Mouse (Mus musculus) hindbrain, embryonic 13.5 days (tissue): Measurements from ENCODE around the gene Hist1h3c. TPM values are rescaled to one million over a fixed set of nuclear protein-coding genes. Genes with fewer than 3 reads are reported as not detected.
"Not testable (repeated sequence)": the region's sequence is repeated elsewhere in the genome, so short reads cannot be mapped to it uniquely, and the experiment has no call there.

Experiments used
- ATAC-seq: fragments of 200-750 bp; cut with Nextera tagmentation; 2 replicates; pipeline ENCODE4 v1.8.0; 2017; ENCODE audit warnings: moderate TSS enrichment; ENCODE audit not compliant: low FRiP score
- H3K27ac ChIP-seq: fragments of 300-500 bp; sonication (generic); 2 replicates; pipeline ENCODE4 v1.5.1; 2015; ENCODE audit warnings: inconsistent platforms, mild to moderate bottlenecking, moderate library complexity
- H3K27me3 ChIP-seq: fragments of 300-500 bp; sonication (generic); 2 replicates; pipeline ENCODE4 v1.6.1; 2015; ENCODE audit warnings: mild to moderate bottlenecking, inconsistent platforms
- H3K36me3 ChIP-seq: fragments of 300-500 bp; sonication (generic); 2 replicates; pipeline ENCODE4 v1.6.1; 2015; ENCODE audit warnings: mild to moderate bottlenecking, inconsistent platforms
- H3K4me1 ChIP-seq: fragments of 300-500 bp; sonication (generic); replicated peaks from 2 replicates; pipeline ENCODE4 v1.6.1; 2015; ENCODE audit warnings: inconsistent platforms
- H3K4me2 ChIP-seq: fragments of 300-500 bp; sonication (generic); 2 replicates; pipeline ENCODE4 v1.6.1; 2015; ENCODE audit warnings: inconsistent platforms, mild to moderate bottlenecking, moderate library complexity
- H3K4me3 ChIP-seq: fragments of 300-500 bp; sonication (generic); 2 replicates; pipeline ENCODE4 v1.5.1; 2015; ENCODE audit warnings: mild to moderate bottlenecking, inconsistent platforms
- H3K9ac ChIP-seq: fragments of 300-500 bp; sonication (generic); 2 replicates; pipeline ENCODE4 v1.6.1; 2015; ENCODE audit warnings: mild to moderate bottlenecking, inconsistent platforms
- H3K9me3 ChIP-seq: fragments of 300-500 bp; sonication (generic); 2 replicates; pipeline ENCODE4 v1.6.1; 2016; ENCODE audit warnings: inconsistent platforms
- WGBS: fragments of 180-500 bp; shearing (Covaris S2); methylation state at CpG from one replicate; pipeline ENCODE4 v1.1.7; 2015; 5-methylcytosine and 5-hydroxymethylcytosine counted together
- polyA plus RNA-seq: library from polyadenylated mRNA; unstranded; fragments of >200 nt; fragmentation: Nextera tagmentation; extraction: Ambion mirVana; gene quantifications from 2 replicates; pipeline ENCODE4 v1.2.1, GENCODE M21; 2015

Gene Hist1h3c
- 1.3 and 1.9 TPM in 2 replicates for polyA plus RNA-seq

GRCm38 (mm10) chr13:23745381-23746161, at the start of gene Hist1h3c:
Gene Hist1h3c, minus strand, starts transcription at chr13:23745602.
- H3K9ac ChIP-seq = peak within 1 kb of the TSS; percentile 58; the same call in 1 of the 2 replicates
- peak within 1 kb of the TSS; percentile 65 for H3K4me2 ChIP-seq
- no peaks in the 10 kb centered on the region for H3K9me3 ChIP-seq
- ATAC-seq = peak; percentile 74
- no peaks in the 10 kb centered on the region for H3K36me3 ChIP-seq
- H3K4me3 ChIP-seq = peak within 1 kb of the TSS; percentile 42
- no peaks in the 10 kb centered on the region for H3K27me3 ChIP-seq
- peaks cover 13% of the 10 kb centered on the region for H3K4me1 ChIP-seq
- peak within 1 kb of the TSS; percentile 95 for H3K27ac ChIP-seq
- WGBS = under 1% methylated on average over 24 of the region's 28 CpGs

DNA sequence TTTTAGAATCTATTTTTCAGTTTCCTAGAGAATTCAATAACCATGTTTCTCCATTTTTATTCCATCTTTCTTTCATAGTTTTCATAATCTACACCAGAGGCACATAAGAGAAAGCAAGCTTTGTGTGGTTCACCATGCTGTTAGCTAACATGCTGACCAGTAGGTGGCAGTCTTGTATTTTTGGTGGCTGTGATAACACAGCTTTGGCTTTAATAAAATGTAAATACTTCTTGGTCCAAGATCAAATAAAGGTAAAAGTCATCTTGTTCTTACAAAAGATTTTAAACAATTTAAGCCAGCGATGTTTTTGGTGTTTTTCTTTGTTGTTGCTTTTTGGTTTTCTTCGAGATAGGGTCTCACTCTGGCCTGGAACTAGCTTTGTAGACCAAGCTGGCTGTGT, 47.1 kb upstream of the Hist1h3c start:
- H3K4me1 ChIP-seq = no peaks in the 10 kb centered on the region
- H3K9me3 ChIP-seq = no peaks in the 10 kb centered on the region
- no peak overlapping the region for H3K4me3 ChIP-seq
- H3K9ac ChIP-seq = no peak overlapping the region
- no peaks in the 10 kb centered on the region for H3K36me3 ChIP-seq
- H3K4me2 ChIP-seq = no peak overlapping the region
- no peak for ATAC-seq
- no peak overlapping the region for H3K27ac ChIP-seq
- 54% methylated on average over 2 of the region's 2 CpGs for WGBS
- H3K27me3 ChIP-seq = no peaks in the 10 kb centered on the region

- no peak overlapping the region for H3K9ac ChIP-seq
- H3K9me3 ChIP-seq = no peaks in the 10 kb centered on the region
- no peak overlapping the region for H3K4me2 ChIP-seq
- no peak overlapping the region for H3K27ac ChIP-seq
- no peak overlapping the region for H3K4me3 ChIP-seq
- ATAC-seq = no peak
- WGBS = 90% methylated on average over 4 of the region's 4 CpGs
- H3K4me1 ChIP-seq = no peaks in the 10 kb centered on the region
- no peaks in the 10 kb centered on the region for H3K27me3 ChIP-seq
- no peaks in the 10 kb centered on the region for H3K36me3 ChIP-seq
These were observed 33.6 kb upstream of the Hist1h3c start for GRCm38 (mm10) chr13:23779025-23779424.

GRCm38 (mm10) chr13:23778339-23778738, 32.9 kb upstream of the Hist1h3c start:
- Histone ChIP-seq H3K4me1 (no peaks in the 10 kb centered on the region), H3K4me2 (no peak overlapping the region), H3K27ac (no peak overlapping the region), H3K9me3 (no peaks in the 10 kb centered on the region), H3K9ac (no peak overlapping the region), H3K4me3 (no peak overlapping the region), H3K36me3 (no peaks in the 10 kb centered on the region), H3K27me3 (no peaks in the 10 kb centered on the region)
- ATAC-seq = no peak
- WGBS = 98% methylated on average over 7 of the region's 7 CpGs

DNA sequence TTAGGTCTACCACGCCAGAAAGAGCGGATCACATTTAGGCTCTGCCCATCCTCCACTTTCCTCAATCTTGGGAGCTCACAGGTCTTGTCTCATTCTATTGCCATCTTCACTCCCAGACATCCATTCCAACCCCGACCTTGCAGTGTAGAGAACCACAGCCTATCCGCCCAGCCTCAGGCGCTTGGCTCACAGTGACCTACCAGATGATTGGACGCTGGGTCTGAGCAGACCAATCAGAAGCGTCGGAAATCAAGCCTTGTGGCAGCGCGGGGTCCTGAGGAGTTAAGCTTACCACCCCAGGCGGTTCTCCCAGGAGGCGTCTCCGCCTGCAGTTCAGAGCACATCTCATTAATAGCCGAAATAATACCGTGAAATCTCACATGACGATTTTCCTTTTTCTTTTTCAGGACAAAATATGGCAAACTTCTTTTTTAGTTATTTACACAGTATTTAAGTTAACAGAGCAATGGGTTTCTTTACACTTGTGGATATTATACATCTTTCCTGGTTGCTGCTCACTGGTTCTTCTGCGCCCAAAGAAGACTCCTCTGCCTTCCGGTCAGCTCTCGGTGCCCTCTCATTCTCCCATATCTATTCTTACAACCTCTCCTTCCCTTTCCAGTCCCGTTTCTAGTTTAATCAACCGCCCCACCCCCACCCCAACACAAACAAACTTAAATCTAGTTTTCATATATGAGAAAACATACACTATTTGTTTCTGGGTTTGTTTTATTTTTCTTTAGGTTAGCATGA, 27.3 kb upstream of the Hist1h3c start:
- Histone ChIP-seq H3K36me3 (no peaks in the 10 kb centered on the region), H3K9me3 (no peaks in the 10 kb centered on the region), H3K9ac (no peak overlapping the region), H3K4me1 (peaks cover 3% of the 10 kb centered on the region; the same call in 1 of the 2 replicates), H3K4me3 (peak overlapping the region; percentile 8; the same call in 1 of the 2 replicates), H3K27ac (no peak overlapping the region), H3K4me2 (peak overlapping the region; percentile 43), H3K27me3 (no peaks in the 10 kb centered on the region)
- ATAC-seq = peak; percentile 87; the same call in 1 of the 2 replicates
- 26% methylated on average over 21 of the region's 21 CpGs for WGBS

- not testable (repeated sequence) for H3K4me3 ChIP-seq, H3K27ac ChIP-seq
- WGBS = 93% methylated on average over 2 of the region's 2 CpGs
These were observed 24.2 kb upstream of the Hist1h3c start, which contains the start of gene Trim38 for GRCm38 (mm10) chr13:23769613-23770012. Gene Trim38, plus strand, starts transcription at chr13:23769913.

GRCm38 (mm10) chr13:23768834-23769397, 23.5 kb upstream of the Hist1h3c start:
- H3K27me3 ChIP-seq = no peaks in the 10 kb centered on the region
- H3K36me3 ChIP-seq = no peaks in the 10 kb centered on the region
- 57% methylated on average over 5 of the region's 5 CpGs for WGBS
- H3K9ac ChIP-seq = no peak overlapping the region
- H3K27ac ChIP-seq = no peak overlapping the region
- H3K9me3 ChIP-seq = no peaks in the 10 kb centered on the region
- peaks cover 10% of the 10 kb centered on the region for H3K4me1 ChIP-seq
- ATAC-seq = no peak
- no peak overlapping the region for H3K4me2 ChIP-seq
- H3K4me3 ChIP-seq = no peak overlapping the region

More at GRCm38 (mm10) chr13:23769613-23770012, 24.2 kb upstream of the Hist1h3c start, which contains the start of gene Trim38:
- not testable (repeated sequence) for H3K9me3 ChIP-seq, H3K27me3 ChIP-seq, H3K4me2 ChIP-seq, H3K4me1 ChIP-seq, H3K36me3 ChIP-seq, H3K9ac ChIP-seq, ATAC-seq

DNA sequence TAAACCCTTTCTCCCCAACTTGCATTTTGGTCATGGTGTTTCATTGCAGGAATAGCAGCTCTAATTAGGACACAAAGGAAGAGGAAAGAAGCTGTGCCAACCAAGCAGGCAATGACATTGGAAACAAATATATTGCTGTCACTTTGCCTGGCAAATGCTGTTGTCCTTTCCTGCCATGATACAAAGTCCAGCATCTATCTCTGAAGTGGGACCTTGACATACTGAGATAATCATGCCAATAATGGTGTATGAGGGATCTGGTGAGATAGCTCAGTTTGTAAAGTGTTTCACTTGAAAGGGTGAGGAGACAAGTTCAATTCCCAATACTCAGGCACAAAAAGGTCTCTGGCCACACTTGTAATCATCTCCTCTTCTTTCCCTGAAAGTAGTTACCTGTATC, 21.4 kb upstream of the Hist1h3c start:
- no peak overlapping the region for H3K4me3 ChIP-seq

DNA sequence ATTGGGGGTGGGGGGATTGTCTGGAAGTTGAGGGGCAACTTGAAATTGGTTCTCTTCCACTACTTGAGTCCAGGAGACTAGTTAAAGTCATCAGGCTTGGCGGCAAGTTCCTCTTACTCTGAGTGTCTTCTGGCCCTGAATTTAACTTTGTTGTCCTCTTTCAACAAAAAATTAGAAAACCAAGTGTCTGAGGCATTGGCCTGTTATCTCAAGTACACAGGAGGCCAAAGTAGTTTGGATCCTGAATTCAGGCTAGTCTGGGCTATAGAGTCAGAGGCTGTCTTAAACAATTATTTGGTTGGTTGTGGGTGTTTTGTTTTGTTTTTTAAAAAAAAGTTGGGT, 19.7 kb upstream of the Hist1h3c start:
- H3K9ac ChIP-seq = no peak overlapping the region

More for the DNA sequence above, 21.4 kb upstream of the Hist1h3c start:
- H3K36me3 ChIP-seq = no peaks in the 10 kb centered on the region
- H3K27ac ChIP-seq = no peak overlapping the region
- H3K27me3 ChIP-seq = no peaks in the 10 kb centered on the region
- peaks cover 15% of the 10 kb centered on the region for H3K4me1 ChIP-seq
- H3K9me3 ChIP-seq = no peaks in the 10 kb centered on the region
- H3K4me2 ChIP-seq = no peak overlapping the region
- ATAC-seq = no peak
- H3K9ac ChIP-seq = no peak overlapping the region

DNA sequence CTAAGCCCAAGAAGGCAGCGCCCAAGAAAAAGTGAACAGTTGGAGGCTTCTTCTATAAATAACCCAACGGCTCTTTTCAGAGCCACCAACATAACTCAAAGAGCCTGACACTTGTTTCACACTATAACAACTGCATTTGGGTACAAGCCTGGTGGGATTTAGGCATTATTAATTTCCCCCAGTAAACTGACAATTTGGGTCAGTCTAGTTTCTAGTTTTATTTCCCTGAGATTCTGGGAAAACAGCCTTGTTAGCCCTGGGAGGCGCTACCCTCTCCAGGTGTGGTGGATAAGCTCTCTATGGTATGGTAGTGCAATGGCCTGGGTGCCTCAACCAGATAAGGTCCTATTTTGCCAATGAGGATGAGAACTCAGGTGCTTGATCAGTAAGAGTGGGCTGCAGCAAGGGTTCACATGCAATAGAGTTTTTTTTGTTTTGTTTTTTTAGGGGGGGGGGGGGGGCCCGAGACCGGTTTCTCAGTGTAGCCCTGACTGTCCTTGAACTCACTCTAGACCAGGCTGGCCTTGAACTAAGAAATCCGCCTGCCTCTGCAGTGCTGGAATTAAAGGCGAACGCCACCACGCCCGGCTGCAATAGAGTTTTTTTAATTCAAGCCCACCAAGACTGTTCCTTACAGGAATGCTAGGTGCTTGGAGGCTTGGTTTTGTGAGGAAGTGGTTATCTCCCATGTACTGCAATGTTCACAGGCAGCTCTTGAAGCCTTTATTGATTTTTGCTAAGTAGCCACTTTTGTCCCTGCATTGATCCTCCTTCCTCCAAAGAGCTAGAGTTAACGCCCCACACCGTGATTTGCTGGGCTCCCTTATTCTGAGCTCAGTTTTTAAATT, 19.1 kb upstream of the Hist1h3c start:
- Histone ChIP-seq H3K4me1 (peaks cover 28% of the 10 kb centered on the region), H3K4me2 (peak overlapping the region; percentile 94), H3K4me3 (peak overlapping the region; percentile 53), H3K27ac (peak overlapping the region; percentile 89; the same call in 1 of the 2 replicates), H3K27me3 (no peaks in the 10 kb centered on the region), H3K9me3 (no peaks in the 10 kb centered on the region), H3K36me3 (no peaks in the 10 kb centered on the region), H3K9ac (peak overlapping the region; percentile 79)
- no peak for ATAC-seq
- WGBS = 36% methylated on average over 12 of the region's 12 CpGs

More for the DNA sequence above, 19.7 kb upstream of the Hist1h3c start:
- Histone ChIP-seq H3K36me3 (no peaks in the 10 kb centered on the region), H3K9me3 (no peaks in the 10 kb centered on the region), H3K27ac (no peak overlapping the region), H3K4me3 (no peak overlapping the region), H3K27me3 (no peaks in the 10 kb centered on the region), H3K4me1 (peaks cover 25% of the 10 kb centered on the region), H3K4me2 (no peak overlapping the region)
- WGBS = 65% methylated on average over 1 of the region's 1 CpGs
- no peak for ATAC-seq

GRCm38 (mm10) chr13:23763586-23764323, 18.4 kb upstream of the Hist1h3c start, which contains the start of gene Hist1h1a:
Gene Hist1h1a, plus strand, starts transcription at chr13:23763666.
- no peaks in the 10 kb centered on the region for H3K27me3 ChIP-seq
- H3K4me1 ChIP-seq = peaks cover 28% of the 10 kb centered on the region
- 3% methylated on average over 34 of the region's 34 CpGs for WGBS
- H3K9me3 ChIP-seq = no peaks in the 10 kb centered on the region
- peak within 1 kb of the TSS; percentile 89 for H3K27ac ChIP-seq
- peak within 1 kb of the TSS; percentile 79 for H3K9ac ChIP-seq
- H3K36me3 ChIP-seq = no peaks in the 10 kb centered on the region
- peak; percentile 69 for ATAC-seq
- H3K4me3 ChIP-seq = peak within 1 kb of the TSS; percentile 53
- H3K4me2 ChIP-seq = peak within 1 kb of the TSS; percentile 94
